Mouse (Mus musculus) kidney, postnatal 0 days (tissue): Measurements from ENCODE around the gene Lamtor2. TPM values are rescaled to one million over a fixed set of nuclear protein-coding genes. Genes with fewer than 3 reads are reported as not detected.

Experiments used
- ATAC-seq: fragments of 200-750 bp; cut with Nextera tagmentation; replicated peaks from 2 replicates; pipeline ENCODE4 v1.8.0; 2017; ENCODE audit warnings: low read depth, moderate number of reproducible peaks, moderate TSS enrichment, moderate library complexity; ENCODE audit not compliant: low FRiP score
- DNase-seq: peaks from one replicate; pipeline ENCODE4 v3.0.0-alpha.2; 2016; ENCODE audit warnings: low spot score
- H3K27ac ChIP-seq: fragments of 300-500 bp; sonication (generic); 2 replicates; pipeline ENCODE4 v1.5.1; 2014; ENCODE audit warnings: mild to moderate bottlenecking
- H3K27me3 ChIP-seq: fragments of 300-500 bp; sonication (generic); 2 replicates; pipeline ENCODE4 v1.6.1; 2014; ENCODE audit warnings: low read length, mixed read lengths; ENCODE audit not compliant: insufficient read depth
- H3K36me3 ChIP-seq: fragments of 300-500 bp; sonication (generic); 2 replicates; pipeline ENCODE4 v1.6.1; 2014; ENCODE audit warnings: low read length, mixed read lengths; ENCODE audit not compliant: insufficient read depth
- H3K4me1 ChIP-seq: fragments of 300-500 bp; sonication (generic); replicated peaks from 2 replicates; pipeline ENCODE4 v1.6.1; 2014; ENCODE audit warnings: antibody characterized with exemption, low read length, mixed read lengths; ENCODE audit not compliant: insufficient read depth
- H3K4me2 ChIP-seq: fragments of 300-500 bp; sonication (generic); 2 replicates; pipeline ENCODE4 v1.6.1; 2014; ENCODE audit warnings: mild to moderate bottlenecking, low read length, moderate library complexity, mixed read lengths
- H3K4me3 ChIP-seq: fragments of 300-500 bp; sonication (generic); replicated peaks from 2 replicates; pipeline ENCODE4 v1.5.1; 2014; ENCODE audit warnings: low read depth, low read length
- H3K9ac ChIP-seq: fragments of 300-500 bp; sonication (generic); 2 replicates; pipeline ENCODE4 v1.6.1; 2014; ENCODE audit warnings: low read depth, low read length
- H3K9me3 ChIP-seq: fragments of 300-500 bp; sonication (generic); replicated peaks from 2 replicates; pipeline ENCODE4 v1.6.1; 2016; ENCODE audit warnings: low read length, inconsistent platforms, mixed read lengths
- CTCF ChIP-seq: IDR thresholded peaks from 2 replicates; pipeline ENCODE4 v1.5.1; 2016; ENCODE audit warnings: antibody characterized with exemption, low read depth, mild to moderate bottlenecking, moderate library complexity
- WGBS: fragments of 180-500 bp; shearing (Covaris S2); extraction: QIAGEN DNeasy Blood & Tissue Kit; methylation state at CpG from one replicate; pipeline ENCODE4 v1.1.7; 2014; 5-methylcytosine and 5-hydroxymethylcytosine counted together
- polyA plus RNA-seq: library from polyadenylated mRNA; unstranded; fragments of >200 nt; fragmentation: Nextera tagmentation; extraction: Ambion mirVana; gene quantifications from 2 replicates; pipeline ENCODE4 v1.2.1, GENCODE M21; 2015

Gene Lamtor2
- polyA plus RNA-seq, 1 experiment from 2014 or later = 173 TPM

DNA sequence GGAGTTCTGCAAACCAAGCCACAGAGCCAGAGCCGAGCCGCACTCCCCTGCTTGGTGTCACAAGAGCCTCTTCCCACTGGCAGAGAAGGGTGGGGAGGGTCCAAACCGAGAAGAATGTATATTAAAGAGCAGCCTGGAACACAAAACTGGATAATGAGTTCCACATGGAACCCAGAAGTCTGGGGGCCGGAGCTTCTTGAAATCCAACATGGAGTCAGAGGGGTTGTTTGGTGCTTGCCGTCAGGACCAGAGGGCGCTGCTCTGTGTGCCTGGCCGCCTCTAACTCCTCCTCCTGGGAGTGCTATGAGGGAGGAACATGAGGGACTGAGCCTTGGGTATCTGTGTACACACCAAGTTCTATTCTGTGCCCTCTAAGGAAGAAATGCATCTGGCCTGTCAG, 47.1 kb downstream of the Lamtor2 start:
- Histone ChIP-seq H3K4me2 (no peak overlapping the region), H3K36me3 (no peaks in the 10 kb centered on the region), H3K4me1 (peaks cover 30% of the 10 kb centered on the region), H3K4me3 (no peak overlapping the region), H3K27me3 (no peaks in the 10 kb centered on the region), H3K9ac (no peak overlapping the region), H3K9me3 (no peaks in the 10 kb centered on the region), H3K27ac (no peak overlapping the region)
- TF ChIP-seq CTCF = no peak
- WGBS = 47% methylated on average over 7 of the region's 7 CpGs
- ATAC-seq (no peak), DNase-seq (no peak)

DNA sequence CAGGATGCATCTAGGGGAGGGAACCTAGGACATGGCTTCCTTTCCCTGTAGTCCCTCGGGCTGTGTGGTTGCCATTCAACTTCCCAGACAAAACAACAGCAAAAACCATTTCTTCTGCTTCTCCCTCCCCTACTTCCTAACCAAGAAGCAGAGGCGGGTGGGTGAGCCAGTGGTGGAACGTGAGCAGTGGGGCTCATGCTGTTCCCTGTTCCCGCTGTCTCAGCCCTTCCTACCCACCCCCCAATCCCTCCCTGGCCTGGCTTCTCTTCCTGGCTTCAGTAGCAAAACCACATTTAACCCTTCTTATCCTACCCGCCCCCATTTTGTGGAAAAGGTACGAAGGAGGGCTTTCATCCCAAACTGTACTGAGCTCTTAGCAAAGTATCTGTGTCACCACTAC, 47.8 kb downstream of the Lamtor2 start:
- ATAC-seq (no peak), DNase-seq (no peak)
- no peak for TF ChIP-seq CTCF
- Histone ChIP-seq H3K27ac (no peak overlapping the region), H3K4me1 (peaks cover 28% of the 10 kb centered on the region), H3K27me3 (no peaks in the 10 kb centered on the region), H3K4me2 (no peak overlapping the region), H3K9me3 (no peaks in the 10 kb centered on the region), H3K4me3 (no peak overlapping the region), H3K9ac (no peak overlapping the region), H3K36me3 (no peaks in the 10 kb centered on the region)
- whole genome bisulfite sequencing = 74% methylated on average over 6 of the region's 6 CpGs

DNA sequence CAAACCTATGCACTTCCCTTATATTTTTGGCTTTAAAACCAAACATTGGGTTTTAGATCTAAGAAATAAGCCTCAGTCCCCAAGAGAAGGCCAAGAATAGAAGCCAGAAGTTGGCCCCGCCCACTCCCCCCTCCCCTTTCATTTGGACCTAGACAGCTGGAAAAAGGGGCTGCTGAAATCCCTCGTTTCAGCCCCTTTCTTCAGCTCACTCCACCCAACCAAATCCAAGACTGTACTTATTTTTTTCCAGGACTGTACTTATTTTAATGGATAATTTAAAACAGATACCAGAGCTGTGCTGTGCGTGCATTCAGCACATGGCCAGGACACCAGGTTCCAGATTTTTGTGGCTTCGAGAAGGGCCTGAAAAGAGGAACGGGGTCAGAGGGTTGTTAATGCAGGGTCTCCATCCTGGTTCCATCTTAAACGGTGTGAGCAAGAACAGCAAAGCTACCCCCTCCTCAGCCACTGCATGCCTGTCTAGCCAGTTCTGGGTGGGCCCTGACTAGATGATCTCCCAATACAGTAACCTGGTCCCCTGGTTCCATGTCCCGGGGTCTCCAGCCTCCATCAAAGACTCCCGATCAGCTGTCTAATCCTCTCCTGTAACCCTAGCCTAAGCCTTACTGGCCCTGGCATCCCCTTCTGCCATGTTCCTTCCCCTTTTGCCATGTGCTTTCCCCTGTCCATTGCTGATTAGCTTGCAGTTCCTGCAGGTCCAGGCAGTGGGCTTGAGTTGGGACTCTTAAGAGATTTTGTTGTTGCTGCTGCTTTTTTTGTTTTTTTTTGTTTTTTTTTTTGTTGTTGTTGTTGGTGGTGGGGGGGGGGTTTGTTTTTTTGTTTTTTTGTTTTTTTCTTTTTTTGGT, 48.8 kb downstream of the Lamtor2 start:
- no peak for TF ChIP-seq CTCF
- Histone ChIP-seq H3K27ac (0 out of 2 replicates have a peak overlapping the region, but pooled peaks have one; percentile 87), H3K9me3 (no peaks in the 10 kb centered on the region), H3K4me2 (no peak overlapping the region), H3K4me1 (peaks cover 26% of the 10 kb centered on the region), H3K9ac (no peak overlapping the region), H3K4me3 (no peak overlapping the region), H3K36me3 (no peaks in the 10 kb centered on the region), H3K27me3 (no peaks in the 10 kb centered on the region)
- ATAC-seq (no peak), DNase-seq (no peak)
- 45% methylated on average over 8 of the region's 8 CpGs for whole genome bisulfite sequencing

DNA sequence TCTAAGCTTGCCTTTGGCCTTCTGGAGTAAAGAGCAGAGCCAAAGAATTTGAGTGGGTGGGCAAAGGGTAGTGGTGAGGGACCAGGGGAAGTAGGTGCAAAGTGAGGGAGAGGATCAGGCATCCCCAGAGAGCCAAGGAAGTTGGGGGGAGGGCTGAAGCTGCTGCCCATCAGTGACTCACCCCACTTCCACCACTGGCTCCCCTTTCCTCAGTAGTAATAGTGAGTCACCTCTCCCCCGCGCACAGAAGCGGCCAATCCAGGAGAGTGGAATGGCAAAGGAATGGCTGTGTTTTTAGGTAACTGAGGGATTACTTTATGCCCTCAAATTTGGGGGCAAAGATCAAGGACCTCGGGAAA, 49.4 kb downstream of the Lamtor2 start:
- TF ChIP-seq CTCF = no peak
- ATAC-seq = peak; percentile 26
- no peaks in the 10 kb centered on the region for H3K27me3 ChIP-seq
- no peak overlapping the region; the same call in 1 of the 2 replicates for H3K9ac ChIP-seq
- no peaks in the 10 kb centered on the region for H3K9me3 ChIP-seq
- DNase-seq = no peak
- peaks cover 26% of the 10 kb centered on the region for H3K4me1 ChIP-seq
- H3K4me2 ChIP-seq = peak overlapping the region; percentile 98
- peak overlapping the region; percentile 87; the same call in 1 of the 2 replicates for H3K27ac ChIP-seq
- H3K4me3 ChIP-seq = peak overlapping the region; percentile 69; the same call in 1 of the 2 replicates
- H3K36me3 ChIP-seq = no peaks in the 10 kb centered on the region
- 24% methylated on average over 4 of the region's 4 CpGs for WGBS

DNA sequence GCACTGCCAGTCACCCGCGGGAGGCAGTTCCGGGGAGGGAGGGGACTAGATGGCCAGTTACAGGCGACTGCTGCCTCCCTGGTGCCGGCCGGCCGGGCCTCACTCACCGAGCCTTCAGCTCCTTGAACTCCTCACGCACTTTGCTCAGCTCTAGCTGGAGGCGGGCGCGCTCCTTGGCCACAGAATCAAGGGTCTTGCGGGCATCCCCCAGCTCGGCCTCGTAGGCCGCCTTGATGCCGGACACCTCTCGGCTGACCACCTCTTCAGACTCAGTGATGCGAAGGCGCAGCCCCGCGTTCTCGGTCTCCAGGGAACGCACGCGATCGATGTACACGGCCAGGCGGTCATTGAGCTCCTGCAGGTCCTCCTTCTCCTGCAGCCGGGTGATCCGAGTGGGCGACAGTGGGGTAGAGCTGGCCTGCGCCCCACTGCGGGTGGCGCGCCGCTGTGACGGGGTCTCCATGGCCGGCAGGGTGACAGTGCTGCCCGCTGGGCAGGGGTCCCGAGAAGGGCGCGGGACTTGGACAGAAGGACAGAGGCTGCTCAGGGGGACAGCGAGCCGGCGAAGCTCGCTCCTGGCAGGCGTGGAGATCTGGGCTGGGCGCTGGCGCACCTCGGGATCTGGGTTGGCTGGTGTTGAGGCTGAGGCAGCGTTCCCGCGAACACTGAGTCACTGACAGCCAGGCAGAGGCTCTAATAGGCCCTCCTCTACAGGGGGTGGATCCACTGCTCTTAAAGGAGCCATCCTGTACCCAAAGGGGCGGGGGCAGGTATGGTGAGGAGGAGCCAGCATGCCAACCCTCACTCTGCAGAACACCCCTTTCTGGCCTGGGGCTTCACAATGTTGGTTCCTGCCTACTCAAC, 50.0 kb downstream of the Lamtor2 start:
- WGBS = 1% methylated on average over 55 of the region's 55 CpGs
- DNase-seq (peak; percentile 93), ATAC-seq (peak; percentile 90)
- H3K4me3 ChIP-seq = peak overlapping the region; percentile 69
- H3K36me3 ChIP-seq = no peaks in the 10 kb centered on the region
- H3K4me1 ChIP-seq = peaks cover 26% of the 10 kb centered on the region
- peak overlapping the region; percentile 85 for H3K9ac ChIP-seq
- no peaks in the 10 kb centered on the region for H3K27me3 ChIP-seq
- no peaks in the 10 kb centered on the region for H3K9me3 ChIP-seq
- H3K4me2 ChIP-seq = peak overlapping the region; percentile 98
- peak overlapping the region; percentile 87 for H3K27ac ChIP-seq
- TF ChIP-seq CTCF = no peak

DNA sequence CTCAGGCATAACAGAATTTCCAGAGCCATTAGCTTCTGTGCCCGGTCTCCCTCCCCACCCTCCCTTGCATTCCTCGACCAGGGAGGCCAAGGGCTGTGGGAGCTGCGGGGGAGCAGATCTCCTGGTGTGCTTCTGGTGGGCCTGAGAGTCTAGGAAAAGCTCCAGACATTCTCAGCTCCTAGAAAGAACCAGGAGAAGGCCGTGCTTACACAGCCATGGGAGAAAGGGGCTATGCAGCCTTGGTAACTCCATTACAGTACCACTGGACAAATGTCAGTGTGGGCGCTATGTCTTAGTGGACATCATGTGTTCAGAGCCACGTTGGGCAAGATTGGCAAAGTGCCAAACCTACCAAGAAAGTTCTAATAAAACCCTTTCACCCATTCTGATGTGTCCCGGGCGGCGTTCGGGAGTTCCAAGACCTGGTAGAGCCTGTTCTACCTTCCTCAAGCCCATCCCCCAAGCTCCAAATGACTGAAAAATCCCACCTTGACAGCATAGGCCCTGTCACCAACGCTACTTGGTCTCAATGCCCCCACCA, 50.8 kb downstream of the Lamtor2 start:
- Histone ChIP-seq H3K4me2 (peak overlapping the region; percentile 98), H3K4me1 (peaks cover 26% of the 10 kb centered on the region), H3K27me3 (no peaks in the 10 kb centered on the region), H3K36me3 (no peaks in the 10 kb centered on the region), H3K27ac (peak overlapping the region; percentile 87), H3K9ac (peak overlapping the region; percentile 85), H3K9me3 (no peaks in the 10 kb centered on the region), H3K4me3 (peak overlapping the region; percentile 69)
- no peak for TF ChIP-seq CTCF
- ATAC-seq (peak; percentile 5; the same call in 1 of the 2 replicates), DNase-seq (peak; percentile 69)
- 12% methylated on average over 11 of the region's 11 CpGs for WGBS
